Mouse (Mus musculus) spleen, adult 18-20 months (tissue): ENCODE results near the gene Crct1.

ENCODE experiments used
- DNase-seq, 2 experiments: peaks; one replicate each; pipeline ENCODE4 v3.0.0; 2022; ENCODE audit warnings: mixed read lengths in 2 of 2

Crct1 gene

DNA sequence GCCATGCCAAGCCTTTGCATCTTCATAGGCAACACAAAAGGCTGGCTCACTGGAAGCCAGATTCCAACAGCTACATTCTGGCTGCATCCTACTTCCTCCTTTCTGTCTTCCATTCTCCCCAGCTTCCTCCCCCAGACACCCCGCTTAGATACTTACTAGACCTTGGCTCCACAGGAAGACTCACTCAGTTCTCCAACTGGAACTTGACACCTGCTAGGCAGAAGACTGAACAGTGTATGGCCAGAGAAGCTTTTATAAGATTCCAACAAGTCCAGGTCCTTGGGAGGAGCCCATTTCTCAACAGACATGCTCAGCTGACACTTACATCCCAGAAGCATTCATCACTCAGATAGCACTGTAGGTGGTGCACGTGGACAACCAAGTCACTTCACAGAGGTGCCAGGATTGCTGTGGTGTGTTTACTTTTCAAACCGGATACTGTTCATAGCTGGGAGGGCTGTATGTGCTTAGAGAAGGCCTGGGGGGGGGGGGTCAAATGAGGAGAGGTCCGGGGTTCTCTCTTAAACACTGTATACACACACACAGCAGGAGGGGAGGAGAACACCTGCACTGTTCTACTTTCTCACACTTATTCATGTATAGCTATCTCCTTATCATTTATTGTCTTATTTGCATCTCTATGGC lies at the start of gene Crct1:
TSS of gene Crct1 (minus strand) at position 228 of the 645 bp plus-strand sequence.
- DNase-seq: no peak

DNA sequence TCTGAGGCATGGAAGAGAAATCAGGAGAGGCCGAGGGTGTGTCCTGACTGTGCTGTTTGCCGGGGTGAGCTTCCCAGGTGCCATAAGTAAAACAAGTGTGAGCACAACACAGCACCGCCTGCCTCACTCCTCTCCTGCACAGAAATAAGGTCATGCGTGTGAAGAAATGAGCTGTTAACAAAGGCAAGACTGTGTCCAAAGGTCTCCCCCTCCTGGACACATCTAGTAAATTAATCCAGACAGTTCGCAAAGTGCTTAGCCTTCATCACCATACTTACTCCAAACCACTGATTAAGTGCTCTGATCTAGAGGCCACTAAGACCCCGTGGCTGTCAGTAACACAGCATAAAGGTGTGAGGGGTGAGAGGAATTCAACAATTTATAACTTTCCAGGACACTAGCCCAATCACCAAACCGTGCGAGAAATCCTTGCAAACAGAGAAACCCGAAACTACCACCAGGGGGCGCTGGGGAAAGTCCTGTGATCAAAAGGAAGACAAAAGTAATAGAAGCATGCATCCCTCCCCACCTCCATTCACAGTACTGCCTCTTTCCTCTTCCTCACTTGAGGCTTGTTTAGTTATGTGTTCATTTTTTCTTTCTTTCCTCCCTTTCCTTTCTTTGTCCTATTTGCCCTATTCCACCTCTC lies 37.5 kb upstream of the Crct1 start:
- DNase-seq: no peak

DNA sequence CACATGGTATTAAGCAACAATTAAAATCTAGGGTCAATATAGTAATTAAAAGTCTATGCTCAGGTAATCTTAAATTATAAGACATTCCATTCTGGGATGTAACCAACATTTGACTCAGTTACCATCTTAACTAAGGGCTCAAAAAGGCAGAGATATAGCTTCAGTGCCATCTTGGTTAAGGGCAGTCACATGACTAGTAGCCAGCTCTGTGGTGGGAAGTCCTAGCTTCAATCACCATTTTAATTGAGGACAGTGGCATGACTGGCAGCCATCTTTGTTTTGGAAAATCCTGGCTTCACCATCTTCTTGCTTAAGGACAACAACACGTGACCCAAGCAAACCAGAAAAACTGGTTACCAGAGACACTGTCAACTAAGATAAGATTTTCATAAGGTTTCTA lies 34.7 kb upstream of the Crct1 start:
- no peak for DNase-seq

GRCm38 (mm10) chr3:93031450-93031849 lies 16.0 kb upstream of the Crct1 start:
- no peak for DNase-seq

- DNase-seq: no peak
Observed at GRCm38 (mm10) chr3:93025486-93025885, 10.0 kb upstream of the Crct1 start.

- DNase-seq: no peak
Observed at GRCm38 (mm10) chr3:93023411-93024184, 8.1 kb upstream of the Crct1 start.

DNA sequence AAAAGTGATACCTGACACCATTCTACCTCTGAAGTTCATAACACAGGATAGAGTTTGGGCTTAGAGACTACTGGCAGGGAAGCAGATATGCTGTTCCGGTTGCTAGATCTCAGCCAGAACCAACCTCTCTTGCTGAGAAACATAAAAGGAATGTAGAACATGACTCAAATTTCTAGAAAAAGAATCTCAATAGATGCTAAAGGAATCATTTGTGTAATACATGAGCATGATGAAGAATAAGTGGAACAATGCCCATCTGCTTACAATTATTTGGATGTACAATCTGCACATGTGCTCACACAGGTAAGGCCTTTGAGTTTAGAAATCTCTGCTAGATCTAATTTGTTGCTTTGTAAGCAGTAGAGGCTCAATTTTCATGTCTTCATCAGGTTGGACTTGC lies 5.7 kb upstream of the Crct1 start:
- DNase-seq: no peak

DNA sequence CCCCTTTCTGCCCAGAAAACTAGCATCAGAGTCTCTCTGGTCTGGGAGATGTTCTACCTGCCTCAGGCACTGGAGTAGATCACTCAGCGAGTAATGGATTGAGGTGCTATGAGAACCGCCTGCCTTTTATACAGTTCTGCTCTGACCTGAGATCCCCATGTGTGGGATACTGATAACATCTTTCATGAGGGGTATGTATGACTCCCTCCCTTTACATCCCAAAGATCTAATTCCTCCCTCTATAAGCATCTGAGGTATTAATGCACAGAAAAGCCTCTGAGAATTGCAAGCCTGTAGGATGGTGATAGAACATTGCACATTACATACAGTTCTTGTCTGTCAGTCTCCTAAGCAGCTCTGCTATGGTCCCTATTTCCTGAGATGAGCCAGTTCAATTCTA lies 3.5 kb upstream of the Crct1 start, which contains the start of gene Lce1m:
TSS of gene Lce1m (minus strand) at position 101 of the 400 bp plus-strand sequence.
- DNase-seq: no peak

DNA sequence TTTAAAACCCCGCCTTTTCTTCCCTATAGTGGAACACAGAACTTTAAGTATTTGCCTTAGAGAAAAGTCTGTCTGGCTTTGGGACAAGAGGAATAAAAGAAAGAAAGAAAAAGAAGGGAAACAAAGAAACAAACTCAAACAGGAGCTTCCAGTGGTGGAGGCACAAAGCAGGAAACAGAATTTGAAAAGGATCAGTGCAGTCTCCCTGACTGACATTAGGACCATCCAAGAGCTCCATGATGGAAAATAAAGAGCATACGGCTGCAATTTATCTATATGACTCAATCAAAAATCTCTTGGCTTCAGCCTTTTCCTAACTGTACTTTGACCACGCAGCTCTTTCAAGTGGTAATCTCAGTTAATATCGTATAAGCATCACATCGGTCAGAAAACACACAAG lies 616 bp downstream of the Crct1 start:
- DNase-seq: no peak

GRCm38 (mm10) chr3:93014378-93014801 lies 1.1 kb downstream of the Crct1 start:
- DNase-seq: no peak

DNA sequence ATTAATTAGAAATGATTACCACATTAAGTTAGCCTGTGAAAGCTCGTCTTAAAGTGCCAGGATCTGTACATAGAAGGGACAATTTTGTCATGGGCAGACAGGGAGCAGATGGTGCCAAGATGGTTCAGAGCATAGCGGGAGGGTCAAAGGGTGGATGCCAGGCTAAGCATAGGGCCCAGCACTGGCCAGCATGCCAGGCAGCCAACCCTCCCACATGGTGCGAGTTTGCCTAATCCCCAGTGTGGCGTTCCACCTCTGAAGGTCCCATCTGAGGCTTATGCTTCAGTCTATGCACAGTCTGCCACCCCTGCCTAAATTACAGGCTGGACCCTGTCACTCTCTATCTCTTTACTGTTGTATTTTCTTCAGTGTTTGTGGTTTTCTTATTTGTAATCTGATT lies 12.6 kb downstream of the Crct1 start:
- no peak for DNase-seq

- DNase-seq: no peak
Observed at GRCm38 (mm10) chr3:93000621-93001020, 14.9 kb downstream of the Crct1 start.

DNA sequence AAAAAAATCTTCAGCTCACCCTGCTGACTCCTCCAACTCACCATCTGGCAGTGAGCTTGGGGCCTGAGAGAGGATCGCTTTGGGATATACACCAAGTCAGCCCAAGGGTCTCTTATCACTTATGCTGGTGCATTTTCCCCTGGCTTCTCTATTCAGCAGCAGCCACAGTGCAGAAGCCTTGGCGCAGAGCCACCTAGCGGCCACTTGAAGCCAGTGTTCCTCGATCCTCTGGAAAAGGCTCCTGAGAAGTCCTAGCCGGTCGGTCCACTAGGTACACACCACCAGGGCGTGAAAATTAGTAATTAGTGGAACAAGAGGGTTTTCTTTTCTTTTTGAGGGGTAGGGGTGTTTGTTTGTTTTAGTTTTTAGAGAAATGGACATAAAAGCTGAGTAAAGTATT lies 16.8 kb downstream of the Crct1 start:
- DNase-seq: no peak

DNA sequence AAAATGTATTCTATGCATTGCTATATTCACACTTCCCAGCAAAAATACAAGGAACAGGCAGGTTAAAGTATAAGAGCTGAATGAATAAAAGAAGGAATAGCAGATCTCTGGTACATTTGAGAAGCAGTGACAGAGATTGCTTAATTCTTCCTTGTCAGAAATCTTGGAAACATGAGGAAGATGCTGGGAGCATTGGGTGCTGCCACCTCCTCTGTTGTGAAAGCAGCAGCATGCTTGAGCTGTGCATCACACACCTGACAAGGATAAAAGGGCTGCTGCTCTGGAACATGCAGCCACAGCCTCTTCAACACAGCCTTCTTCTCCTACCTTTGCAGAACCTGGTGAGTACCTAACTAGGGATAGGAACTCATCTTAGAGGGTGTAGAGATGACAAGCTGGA lies 23.6 kb downstream of the Crct1 start, which contains the start of gene Lce3f:
TSS of gene Lce3f (plus strand) at position 301 of the 400 bp plus-strand sequence.
- DNase-seq: no peak

DNA sequence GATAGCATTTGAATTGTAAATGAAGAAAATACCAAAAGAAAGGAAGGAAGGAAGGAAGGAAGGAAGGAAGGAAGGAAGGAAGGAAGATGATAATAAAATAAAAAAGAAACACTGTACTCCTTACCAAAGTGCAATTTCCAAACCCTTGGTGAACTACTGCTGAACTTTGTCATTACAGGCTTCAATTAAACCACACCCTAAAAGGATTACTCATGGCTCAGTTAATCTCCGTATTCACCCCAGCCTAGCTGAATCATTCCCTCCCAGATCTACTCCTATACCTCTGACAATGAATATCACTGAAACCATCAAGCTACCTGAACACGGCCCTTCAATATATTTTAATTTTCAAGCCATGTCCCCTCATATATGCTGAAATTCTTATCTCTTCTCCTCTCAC lies 37.0 kb downstream of the Crct1 start:
- DNase-seq: no peak

- no peak for DNase-seq
Observed at GRCm38 (mm10) chr3:92966761-92967160, 48.7 kb downstream of the Crct1 start, which contains the start of gene Lce3e. Gene Lce3e, plus strand, starts transcription at chr3:92967061.
